Mouse (Mus musculus) G1E (cell line): Measurements from ENCODE around the gene Uggt2. TPM values are rescaled to one million over a fixed set of nuclear protein-coding genes. Genes with fewer than 3 reads are reported as not detected.

ENCODE experiments used
- ATAC-seq: 2 replicates; pipeline ENCODE4 v1.8.0; 2016; ENCODE audit warnings: mild to moderate bottlenecking; ENCODE audit not compliant: insufficient number of reproducible peaks, poor library complexity, low FRiP score, severe bottlenecking; ENCODE audit errors: extremely low read depth
- DNase-seq: peaks from one replicate; pipeline ENCODE4 v3.0.0; 2012; ENCODE audit warnings: low spot score
- H3K27me3 ChIP-seq: 2 replicates; pipeline ENCODE4 v1.6.1; 2012; ENCODE audit warnings: mild to moderate bottlenecking, low read length, inconsistent platforms; ENCODE audit not compliant: insufficient read depth
- H3K36me3 ChIP-seq: replicated peaks from 2 replicates; pipeline ENCODE3; 2012; ENCODE audit warnings: mild to moderate bottlenecking, inconsistent platforms
- H3K4me1 ChIP-seq: 2 replicates; pipeline ENCODE4 v1.6.1; 2012; ENCODE audit warnings: low read depth, low read length, inconsistent platforms, mixed read lengths; ENCODE audit not compliant: insufficient read depth
- H3K4me3 ChIP-seq: 2 replicates; pipeline ENCODE4 v1.5.1; 2012; ENCODE audit warnings: low read depth, mild to moderate bottlenecking, inconsistent platforms, low read length, moderate library complexity, mixed read lengths
- H3K9me3 ChIP-seq: replicated peaks from 2 replicates; pipeline ENCODE4 v1.6.1; 2012; ENCODE audit warnings: inconsistent platforms
- CTCF ChIP-seq: IDR thresholded peaks from 2 replicates; pipeline ENCODE4 v1.5.1; 2012; ENCODE audit warnings: low read depth, low read length, inconsistent platforms, mixed read lengths
- GATA1 ChIP-seq: IDR thresholded peaks from 2 replicates; pipeline ENCODE4 v1.6.1; 2012; ENCODE audit warnings: borderline replicate concordance, low read length, inconsistent platforms, mixed read lengths
- GATA2 ChIP-seq: IDR thresholded peaks from 2 replicates; pipeline ENCODE4 v1.6.1; 2012; ENCODE audit warnings: low read depth, low read length, inconsistent platforms, borderline replicate concordance
- POLR2AphosphoS5 ChIP-seq: IDR thresholded peaks from 2 replicates; pipeline ENCODE4 v1.6.1; 2012; ENCODE audit warnings: low read depth, low read length, inconsistent platforms; ENCODE audit not compliant: insufficient replicate concordance
- TAL1 ChIP-seq: conservative IDR thresholded peaks from 2 replicates; pipeline ENCODE4 v1.6.1; 2012; ENCODE audit warnings: low read depth, low read length, inconsistent platforms, mixed read lengths
- polyA plus RNA-seq: library from polyadenylated mRNA; stranded (reverse); fragments of >175 nt; gene quantifications from 2 replicates; pipeline ENCODE4 v1.2.3, GENCODE M21; 2012
- total RNA-seq, 2 experiments: library from RNA; stranded (forward) in 1 of 2; stranded (reverse) in 1 of 2; fragments of 200-1000 nt in 1 of 2; fragments of >200 nt in 1 of 2; fragmentation: Nextera tagmentation in 1 of 2; gene quantifications; 2 replicates each; pipeline ENCODE4 v1.2.3; 2014 to 2017

Uggt2 gene
- total and polyA plus RNA-seq, 3 experiments, result 0.55 to 7.7 TPM; not detected in 1

DNA sequence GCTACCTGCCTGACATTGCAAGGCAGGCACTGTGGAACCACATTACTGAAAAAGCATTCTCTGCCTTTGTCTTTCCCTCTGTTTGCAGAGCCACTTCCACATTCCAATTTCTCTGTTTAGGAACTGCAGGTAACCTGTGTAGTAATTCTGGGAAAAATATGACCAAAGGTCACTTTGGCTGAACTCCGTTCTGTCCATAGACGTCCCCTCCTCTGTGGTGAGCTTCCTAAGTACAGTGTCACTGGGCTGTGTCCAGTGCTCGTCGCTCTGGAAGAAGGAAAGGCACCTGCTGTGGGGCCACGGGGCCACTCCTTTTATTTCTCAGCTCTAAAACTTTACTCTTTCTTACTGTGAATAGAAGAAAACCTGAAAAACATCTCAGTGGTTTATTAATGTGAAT lies 118.9 kb downstream of the Uggt2 start:
- peaks cover 74% of the 10 kb centered on the region for H3K36me3 ChIP-seq
- no peak for DNase-seq
- H3K4me1 ChIP-seq, result no peaks in the 10 kb centered on the region
- no peaks in the 10 kb centered on the region for H3K27me3 ChIP-seq
- ATAC-seq, result no peak
- H3K4me3 ChIP-seq, result no peak overlapping the region
- H3K9me3 ChIP-seq, result no peaks in the 10 kb centered on the region
- TF ChIP-seq GATA2, result no peak
- no peak for TF ChIP-seq CTCF
- no peak for TF ChIP-seq POLR2AphosphoS5
- no peak for TF ChIP-seq GATA1
- no peak for TF ChIP-seq TAL1

DNA sequence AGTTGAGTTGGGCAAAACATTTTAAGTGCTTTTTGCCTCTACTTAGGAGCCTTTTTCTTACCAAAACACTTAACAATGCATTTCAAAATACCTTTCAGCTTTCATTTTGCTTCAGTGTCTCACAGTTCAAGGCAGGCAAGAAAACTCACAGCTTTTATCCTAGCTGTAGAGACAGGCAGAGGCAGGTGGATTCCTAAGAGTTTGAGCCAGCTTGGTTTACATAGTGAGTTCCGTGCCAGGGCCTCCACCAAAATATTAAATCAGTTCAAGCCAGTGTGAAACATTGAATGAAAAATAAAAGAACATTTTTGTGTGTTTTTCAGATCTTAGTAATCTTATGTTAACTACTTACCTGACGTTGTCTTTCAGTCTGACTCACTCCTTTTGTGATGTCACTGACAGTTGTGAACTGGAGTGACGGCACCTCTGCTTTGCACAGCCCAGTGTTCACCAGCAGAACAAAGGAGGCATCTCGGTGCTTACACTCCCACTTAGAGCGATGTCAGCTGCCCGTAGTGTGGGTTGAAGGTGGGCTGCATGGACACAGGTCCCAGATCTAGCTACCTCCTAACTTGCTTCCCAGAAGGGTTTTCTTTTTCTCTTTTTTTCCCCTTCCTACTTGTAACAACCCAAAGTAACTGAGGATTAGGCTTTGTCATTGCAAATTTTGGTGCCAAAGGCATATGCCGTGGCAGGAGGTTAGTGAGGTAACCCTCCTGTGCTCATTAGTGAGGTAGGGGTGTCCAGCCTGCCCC lies 119.5 kb downstream of the Uggt2 start:
- H3K4me1 ChIP-seq, result no peaks in the 10 kb centered on the region
- ATAC-seq (no peak), DNase-seq (no peak)
- no peaks in the 10 kb centered on the region for H3K9me3 ChIP-seq
- TF ChIP-seq POLR2AphosphoS5, result no peak
- no peak for TF ChIP-seq TAL1
- no peak for TF ChIP-seq CTCF
- TF ChIP-seq GATA2, result no peak
- TF ChIP-seq GATA1, result no peak
- peaks cover 80% of the 10 kb centered on the region for H3K36me3 ChIP-seq
- H3K4me3 ChIP-seq, result no peak overlapping the region
- H3K27me3 ChIP-seq, result no peaks in the 10 kb centered on the region

DNA sequence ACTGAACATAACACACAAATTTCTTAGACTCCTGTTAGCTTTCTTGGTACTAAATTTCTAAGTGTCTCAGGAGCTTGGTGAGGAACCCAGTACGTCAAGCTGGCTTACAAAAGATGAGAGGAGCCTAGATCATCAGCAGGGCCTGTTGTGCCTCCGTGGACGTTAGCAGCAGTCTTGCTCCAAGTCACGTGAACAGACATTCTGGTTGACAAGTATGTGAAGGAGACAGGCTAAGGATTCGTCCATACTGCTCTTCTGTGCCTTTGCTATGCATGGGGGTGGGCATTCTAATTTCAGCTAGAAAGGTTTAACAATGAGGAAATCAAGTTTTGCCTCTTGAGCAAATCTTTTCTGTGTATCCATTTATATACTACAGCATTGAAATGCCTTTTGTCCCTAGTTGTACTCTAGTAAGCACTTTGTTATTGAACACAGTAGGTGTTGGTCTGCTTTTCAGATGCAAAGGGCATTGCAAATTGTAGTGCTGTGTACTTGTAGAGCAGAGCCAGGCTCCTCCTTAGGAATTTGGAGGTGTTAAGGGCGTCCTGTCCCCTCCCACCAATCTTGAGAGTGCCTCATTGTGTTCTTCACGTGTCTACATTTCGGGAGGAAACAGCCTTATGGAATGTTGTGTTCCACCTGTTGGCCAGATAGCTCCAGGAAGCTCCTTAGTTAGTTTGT lies 122.0 kb downstream of the Uggt2 start:
- Histone ChIP-seq H3K9me3 (no peaks in the 10 kb centered on the region), H3K4me1 (no peaks in the 10 kb centered on the region), H3K36me3 (peaks cover 86% of the 10 kb centered on the region), H3K4me3 (no peak overlapping the region), H3K27me3 (no peaks in the 10 kb centered on the region)
- no peak for TF ChIP-seq CTCF
- TF ChIP-seq GATA1, result no peak
- no peak for TF ChIP-seq TAL1
- TF ChIP-seq GATA2, result no peak
- no peak for TF ChIP-seq POLR2AphosphoS5
- ATAC-seq (no peak), DNase-seq (no peak)

DNA sequence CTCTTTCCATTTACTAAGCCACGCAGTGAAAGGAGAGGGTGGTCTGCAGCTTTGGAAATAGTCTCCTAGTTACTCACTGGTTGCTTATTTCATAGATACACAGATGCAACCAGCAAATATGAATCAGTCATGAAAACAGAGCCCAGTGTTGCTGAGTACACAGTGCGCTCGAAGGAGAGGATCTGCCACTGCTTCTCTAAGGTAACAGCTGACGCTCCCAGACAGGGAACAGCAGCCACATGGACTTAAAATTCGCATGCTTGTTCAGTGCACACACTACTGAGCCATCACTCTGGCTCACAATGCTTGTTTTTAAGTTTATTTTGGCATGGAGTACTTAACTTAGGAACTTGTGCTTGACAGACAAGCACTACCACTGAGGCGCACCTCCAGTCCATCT lies 127.0 kb downstream of the Uggt2 start:
- Histone ChIP-seq H3K4me1 (no peaks in the 10 kb centered on the region), H3K9me3 (no peaks in the 10 kb centered on the region), H3K4me3 (no peak overlapping the region), H3K36me3 (peaks cover 98% of the 10 kb centered on the region), H3K27me3 (no peaks in the 10 kb centered on the region)
- TF ChIP-seq GATA1, result no peak
- TF ChIP-seq TAL1, result no peak
- no peak for DNase-seq
- no peak for ATAC-seq

DNA sequence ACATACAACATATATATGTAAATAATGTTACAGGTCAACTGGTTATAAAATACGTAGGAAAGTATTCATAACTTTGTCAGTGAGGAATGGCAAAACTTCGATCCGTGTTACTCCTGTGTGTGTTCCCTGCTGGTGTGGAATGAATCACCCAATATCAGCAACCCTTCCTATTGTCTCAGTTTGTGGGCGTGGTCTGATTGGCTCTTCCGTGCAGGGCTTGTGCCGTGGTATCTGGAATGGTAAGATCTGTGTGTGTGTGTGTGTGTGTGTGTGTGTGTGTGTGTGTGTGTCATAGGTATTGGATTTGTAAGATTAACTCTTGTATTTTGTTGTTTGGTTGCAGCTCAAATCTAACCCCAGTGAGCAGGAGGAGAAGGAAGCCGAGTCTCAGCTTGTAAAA lies 131.6 kb downstream of the Uggt2 start:
- no peaks in the 10 kb centered on the region for H3K27me3 ChIP-seq
- peaks cover 78% of the 10 kb centered on the region for H3K36me3 ChIP-seq
- H3K9me3 ChIP-seq, result no peaks in the 10 kb centered on the region
- DNase-seq (no peak), ATAC-seq (no peak)
- no peak for TF ChIP-seq TAL1
- no peak for TF ChIP-seq POLR2AphosphoS5
- no peak for TF ChIP-seq GATA1
- TF ChIP-seq GATA2, result no peak
- no peak for TF ChIP-seq CTCF
- H3K4me1 ChIP-seq, result no peaks in the 10 kb centered on the region
- H3K4me3 ChIP-seq, result no peak overlapping the region

- Histone ChIP-seq H3K4me3 (no peak overlapping the region), H3K36me3 (peaks cover 76% of the 10 kb centered on the region), H3K9me3 (no peaks in the 10 kb centered on the region), H3K4me1 (no peaks in the 10 kb centered on the region), H3K27me3 (no peaks in the 10 kb centered on the region)
- ATAC-seq (no peak), DNase-seq (no peak)
- TF ChIP-seq CTCF, result no peak
- no peak for TF ChIP-seq GATA1
- no peak for TF ChIP-seq GATA2
- no peak for TF ChIP-seq POLR2AphosphoS5
- no peak for TF ChIP-seq TAL1
These were observed 133.8 kb downstream of the Uggt2 start for GRCm38 (mm10) chr14:118965356-118966000.
